8 mouse cellular contexts compared by ENCODE assay signal in the genomic region with DNA sequence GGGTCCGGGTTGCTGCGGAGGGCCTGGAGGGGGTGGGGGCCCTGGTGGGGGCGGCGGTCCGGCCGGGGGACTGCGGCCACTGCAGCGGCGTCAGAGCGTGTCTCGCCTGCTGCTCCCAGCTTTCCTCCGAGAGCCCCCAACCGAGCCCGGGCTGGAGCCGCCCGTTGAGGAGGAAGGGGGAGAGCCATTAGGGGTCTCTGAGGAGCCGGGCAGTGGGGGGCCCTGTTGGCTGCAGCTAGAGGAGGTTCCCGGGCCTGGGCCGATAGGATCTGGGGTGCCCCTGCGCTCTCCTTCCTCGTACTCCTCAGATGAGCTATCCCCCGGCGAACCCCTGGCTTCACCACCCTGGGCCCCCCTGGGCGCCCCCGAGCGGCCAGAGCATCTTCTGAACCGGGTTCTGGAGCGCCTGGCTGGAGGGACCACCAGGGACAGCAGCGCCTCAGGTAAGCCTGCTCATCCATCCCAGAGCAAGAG. TPM values are rescaled to one million over a fixed set of nuclear protein-coding genes. Genes with fewer than 3 reads are reported as not detected.
DNase-seq lines count a peak whose midpoint lies in the region; ATAC-seq and TF ChIP-seq lines count a peak whose summit lies in the region.

No protein-coding gene starts in this region.

- peaks cover 25% of the 10 kb centered on the region for H3K27me3 ChIP-seq in heart, embryonic 15.5 days
- H3K27me3 ChIP-seq in G1E (ENCODE audit: insufficient read depth, low read length): peaks cover 42% of the 10 kb centered on the region
- peaks cover 36% of the 10 kb centered on the region for H3K27me3 ChIP-seq in limb, embryonic 12.5 days

- ATAC-seq in heart, embryonic 15.5 days (replicated peaks; ENCODE audit: insufficient number of reproducible peaks, insufficient read depth, low FRiP score, low read depth): peak; percentile 20
- no peak for ATAC-seq in G1E (ENCODE audit: extremely low read depth, insufficient number of reproducible peaks, low FRiP score, poor library complexity, severe bottlenecking)
- ATAC-seq in limb, embryonic 12.5 days (ENCODE audit: insufficient number of reproducible peaks, insufficient read depth, low FRiP score, low TSS enrichment, low read depth): peak; percentile 45

- no peaks in the 10 kb centered on the region for H3K9me3 ChIP-seq in heart, embryonic 15.5 days (replicated peaks)
- H3K9me3 ChIP-seq in G1E (replicated peaks): no peaks in the 10 kb centered on the region
- no peaks in the 10 kb centered on the region for H3K9me3 ChIP-seq in limb, embryonic 12.5 days

- peak overlapping the region; percentile 100 for H3K4me2 ChIP-seq in heart, embryonic 15.5 days
- peak overlapping the region; percentile 99 for H3K4me2 ChIP-seq in limb, embryonic 12.5 days

- H3K36me3 ChIP-seq in heart, embryonic 15.5 days: peaks cover 24% of the 10 kb centered on the region
- H3K36me3 ChIP-seq in G1E (replicated peaks): peaks cover 41% of the 10 kb centered on the region
- peaks cover 26% of the 10 kb centered on the region for H3K36me3 ChIP-seq in limb, embryonic 12.5 days

- H3K27ac ChIP-seq in heart, embryonic 15.5 days: no peak overlapping the region
- H3K27ac ChIP-seq in embryonic fibroblast, embryonic 13.5 days (ENCODE audit: insufficient read depth, low read length): no peak overlapping the region
- 0 out of 2 replicates have a peak overlapping the region, but pooled peaks have one; percentile 62 for H3K27ac ChIP-seq in limb, embryonic 12.5 days

- peak overlapping the region; percentile 80 for H3K4me3 ChIP-seq in heart, embryonic 15.5 days
- peak overlapping the region; percentile 74; the same call in 1 of the 2 replicates for H3K4me3 ChIP-seq in G1E (ENCODE audit: low read depth, low read length)
- H3K4me3 ChIP-seq in embryonic fibroblast, embryonic 13.5 days (ENCODE audit: insufficient read depth, low read length): peak overlapping the region; percentile 44
- H3K4me3 ChIP-seq in limb, embryonic 12.5 days (replicated peaks): peak overlapping the region; percentile 80

- TF ChIP-seq CTCF in G1E (IDR thresholded peaks at IDR 0.05; ENCODE audit: low read depth, low read length): no peak
- TF ChIP-seq CTCF in embryonic fibroblast, embryonic 13.5 days (IDR thresholded peaks at IDR 0.05; ENCODE audit: borderline replicate concordance, insufficient read depth, low read length): no peak

- peak overlapping the region; percentile 81 for H3K9ac ChIP-seq in heart, embryonic 15.5 days
- H3K9ac ChIP-seq in limb, embryonic 12.5 days (replicated peaks): peak overlapping the region; percentile 72

- no peak for DNase-seq in heart, adult 18-20 months
- DNase-seq in G1E (ENCODE audit: low spot score): peak; percentile 29
- peak; percentile 51 for DNase-seq in right cerebral cortex, postnatal 25 days
- no peak for DNase-seq in natural killer cell, adult 2 months (ENCODE audit: low spot score in 2 of 2)
- DNase-seq in gastrocnemius, adult 8-10 months (ENCODE audit: low spot score in 2 of 2): no peak

- TF ChIP-seq POLR2A in embryonic fibroblast, embryonic 13.5 days (IDR thresholded peaks at IDR 0.05; ENCODE audit: low read depth, low read length): no peak

- peaks cover 31% of the 10 kb centered on the region for H3K4me1 ChIP-seq in heart, embryonic 15.5 days (replicated peaks)
- H3K4me1 ChIP-seq in G1E (ENCODE audit: insufficient read depth, low read depth, low read length): peaks cover 27% of the 10 kb centered on the region
- no peaks in the 10 kb centered on the region for H3K4me1 ChIP-seq in embryonic fibroblast, embryonic 13.5 days (ENCODE audit: control insufficient read depth, insufficient read depth, low read length)
- H3K4me1 ChIP-seq in limb, embryonic 12.5 days (replicated peaks): peaks cover 20% of the 10 kb centered on the region

- 4% methylated on average over 28 of the region's 29 CpGs for WGBS in heart, embryonic 15.5 days
- 1% methylated on average over 29 of the region's 29 CpGs for WGBS in limb, embryonic 12.5 days

RNA-seq across cellular contexts. Expression of gene Rapgefl1, which starts 0.7 kb away (rescaled TPM):
- 0.71 and 1.5 TPM in 2 replicates for polyA plus RNA-seq in heart, embryonic 15.5 days (2015; fragmentation: Nextera tagmentation; extraction: Ambion mirVana)
- total RNA-seq in heart, adult 18-20 months (2021): under 1 TPM; 0.72 to 0.82 TPM
- 0.34 TPM in 1 of 2 replicates, not detected in the other for total RNA-seq in G1E (2014; fragmentation: Nextera tagmentation)
- 0.12 and 0.27 TPM in 2 replicates for total RNA-seq in G1E (2017)
- polyA plus RNA-seq in G1E (2012): 0.19 and 0.35 TPM in 2 replicates
- 1.6 and 2.0 TPM in 2 replicates for polyA plus RNA-seq in embryonic fibroblast, embryonic 13.5 days (2011; ENCODE audit: insufficient read length, low read depth, missing spikeins)
- 2.5 and 3.3 TPM in 2 replicates for polyA plus RNA-seq in limb, embryonic 12.5 days (2016; fragmentation: Nextera tagmentation; extraction: Ambion mirVana)
- total RNA-seq in gastrocnemius, adult 8-10 months (2022): under 1 TPM in 2 of 4 experiments, not detected in 2; 0.08 to 0.29 TPM

RNA-seq across cellular contexts. Expression of gene Wipf2, which starts 26.2 kb away (rescaled TPM):
- polyA plus RNA-seq in heart, embryonic 15.5 days (2015; fragmentation: Nextera tagmentation; extraction: Ambion mirVana): 2.2 and 2.8 TPM in 2 replicates
- 10 to 100 TPM in 1 of 2 experiments, 1 to 10 TPM in 1; 7.3 to 10.1 TPM for total RNA-seq in heart, adult 18-20 months (2021)
- 25.4 and 29.9 TPM in 2 replicates for total RNA-seq in G1E (2014; fragmentation: Nextera tagmentation)
- 2.8 and 3.1 TPM in 2 replicates for total RNA-seq in G1E (2017)
- 21.5 and 23.9 TPM in 2 replicates for polyA plus RNA-seq in G1E (2012)
- polyA plus RNA-seq in embryonic fibroblast, embryonic 13.5 days (2011; ENCODE audit: insufficient read length, low read depth, missing spikeins): 10.7 and 11.4 TPM in 2 replicates
- 5.6 and 5.8 TPM in 2 replicates for polyA plus RNA-seq in limb, embryonic 12.5 days (2016; fragmentation: Nextera tagmentation; extraction: Ambion mirVana)
- 1 to 10 TPM; 5.0 to 9.1 (median 7.7) TPM for total RNA-seq in gastrocnemius, adult 8-10 months (2022)

RNA-seq across cellular contexts. Expression of gene Casc3, which starts 32.6 kb away (rescaled TPM):
- 21.3 and 27.6 TPM in 2 replicates for polyA plus RNA-seq in heart, embryonic 15.5 days (2015; fragmentation: Nextera tagmentation; extraction: Ambion mirVana)
- 10 to 100 TPM; 17.2 to 19.3 TPM for total RNA-seq in heart, adult 18-20 months (2021)
- total RNA-seq in G1E (2014; fragmentation: Nextera tagmentation) (51.8 and 64.6 TPM in 2 replicates), G1E (2017) (13.9 and 17.8 TPM in 2 replicates)
- polyA plus RNA-seq in G1E (2012): 37.4 and 42.7 TPM in 2 replicates
- polyA plus RNA-seq in embryonic fibroblast, embryonic 13.5 days (2011; ENCODE audit: insufficient read length, low read depth, missing spikeins): 29.7 and 36.7 TPM in 2 replicates
- 48.1 and 54.1 TPM in 2 replicates for polyA plus RNA-seq in limb, embryonic 12.5 days (2016; fragmentation: Nextera tagmentation; extraction: Ambion mirVana)
- 10 to 100 TPM; 14.1 to 18.4 (median 15.2) TPM for total RNA-seq in gastrocnemius, adult 8-10 months (2022)

RNA-seq across cellular contexts. Expression of gene Msl1, which starts 42.0 kb away (rescaled TPM):
- 15.5 and 17.2 TPM in 2 replicates for polyA plus RNA-seq in heart, embryonic 15.5 days (2015; fragmentation: Nextera tagmentation; extraction: Ambion mirVana)
- 10 to 100 TPM; 71.7 to 73.3 TPM for total RNA-seq in heart, adult 18-20 months (2021)
- total RNA-seq in G1E (2014; fragmentation: Nextera tagmentation) (38.0 and 52.2 TPM in 2 replicates), G1E (2017) (39.4 and 45.6 TPM in 2 replicates)
- polyA plus RNA-seq in G1E (2012): 36.5 and 44.9 TPM in 2 replicates
- 77.7 and 83.8 TPM in 2 replicates for polyA plus RNA-seq in embryonic fibroblast, embryonic 13.5 days (2011; ENCODE audit: insufficient read length, low read depth, missing spikeins)
- 32.7 and 35.3 TPM in 2 replicates for polyA plus RNA-seq in limb, embryonic 12.5 days (2016; fragmentation: Nextera tagmentation; extraction: Ambion mirVana)
- total RNA-seq in gastrocnemius, adult 8-10 months (2022): 10 to 100 TPM; 53.9 to 57.7 (median 55.8) TPM

Comparison
In these comparisons a context has a peak if more than half of its experiments do, and no peak if none do; other contexts are left out.
1. DNase-seq: peak in G1E (single experiment) and right cerebral cortex, postnatal 25 days (single experiment); none in heart, adult 18-20 months (0 of 2), natural killer cell, adult 2 months (0 of 2) and gastrocnemius, adult 8-10 months (0 of 2).
2. Peak in every context shown above with its lines, with median percentiles within 50 percentile points of each other: H3K4me3 ChIP-seq.